Mouse (Mus musculus) lung, embryonic 14.5 days (tissue): ENCODE measurements at regions not wholly inside any gene's neighbourhood (a gene's known extent, or its start where the extent isn't known, plus 50 kb on each side); places are given as distances from the start of the nearest gene placed in this dataset.

Experiments
- ATAC-seq: fragments of 200-750 bp; cut with Nextera tagmentation; 2 replicates; pipeline ENCODE4 v1.8.0; 2017; ENCODE audit warnings: mild to moderate bottlenecking, moderate TSS enrichment, moderate library complexity; ENCODE audit not compliant: insufficient read depth
- DNase-seq: peaks from one replicate; pipeline ENCODE4 v3.0.0-alpha.2; 2015
- H3K27ac ChIP-seq: fragments of 300-500 bp; sonication (generic); 2 replicates; pipeline ENCODE4 v1.5.1; 2014; ENCODE audit warnings: low read depth, mild to moderate bottlenecking, moderate library complexity
- H3K27me3 ChIP-seq: fragments of 300-500 bp; sonication (generic); 2 replicates; pipeline ENCODE4 v1.6.1; 2014; ENCODE audit warnings: low read length, control low read depth; ENCODE audit not compliant: insufficient read depth
- H3K36me3 ChIP-seq: fragments of 300-500 bp; sonication (generic); 2 replicates; pipeline ENCODE4 v1.6.1; 2014; ENCODE audit warnings: control low read depth; ENCODE audit not compliant: insufficient read depth
- H3K4me1 ChIP-seq: fragments of 300-500 bp; sonication (generic); 2 replicates; pipeline ENCODE4 v1.6.1; 2014; ENCODE audit warnings: antibody characterized with exemption, control low read depth; ENCODE audit not compliant: insufficient read depth
- H3K4me2 ChIP-seq: fragments of 300-500 bp; sonication (generic); 2 replicates; pipeline ENCODE4 v1.6.1; 2014; ENCODE audit warnings: mild to moderate bottlenecking
- H3K4me3 ChIP-seq: fragments of 300-500 bp; sonication (generic); 2 replicates; pipeline ENCODE4 v1.5.1; 2014; ENCODE audit warnings: low read depth, low read length
- H3K9ac ChIP-seq: fragments of 300-500 bp; sonication (generic); 2 replicates; pipeline ENCODE4 v1.6.1; 2014
- H3K9me3 ChIP-seq: fragments of 300-500 bp; sonication (generic); 2 replicates; pipeline ENCODE4 v1.6.1; 2016; ENCODE audit warnings: low read depth, low read length, control low read depth
- CTCF ChIP-seq: IDR thresholded peaks from 2 replicates; pipeline ENCODE4 v1.5.1; 2016; ENCODE audit warnings: antibody characterized with exemption, low read depth
- WGBS: fragments of 180-500 bp; shearing (Covaris S2); extraction: QIAGEN DNeasy Blood & Tissue Kit; methylation state at CpG from one replicate; pipeline ENCODE4 v1.1.7; 2014; 5-methylcytosine and 5-hydroxymethylcytosine counted together

DNA sequence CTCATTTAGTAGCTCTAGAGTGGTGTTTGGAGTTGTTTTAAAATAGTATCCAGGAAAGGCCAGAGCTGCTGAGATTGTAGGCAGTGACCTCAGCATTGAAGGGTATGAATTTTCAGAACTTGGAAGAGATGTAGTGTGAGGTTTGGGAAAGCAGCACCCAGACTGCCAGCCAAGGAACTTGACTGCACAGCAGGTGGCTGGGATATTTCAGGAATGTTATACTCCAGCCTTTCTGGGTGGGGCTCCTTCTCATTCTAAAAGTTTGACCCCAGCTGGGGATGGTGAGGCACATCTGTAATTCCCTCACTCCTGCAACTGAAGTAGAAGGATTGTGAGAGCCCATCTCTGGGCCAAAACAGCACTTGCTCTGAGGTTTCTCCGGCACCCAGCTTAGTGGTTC lies 70.7 kb downstream of the Hoxc4 start:
- Histone ChIP-seq H3K27me3 (peaks cover 40% of the 10 kb centered on the region), H3K4me1 (0 out of 2 replicates have a peak, but pooled peaks cover 4% of the 10 kb centered on the region), H3K4me2 (no peak overlapping the region), H3K36me3 (no peaks in the 10 kb centered on the region), H3K27ac (no peak overlapping the region), H3K9ac (no peak overlapping the region), H3K4me3 (no peak overlapping the region), H3K9me3 (no peaks in the 10 kb centered on the region)
- no peak for DNase-seq
- no peak for TF ChIP-seq CTCF
- no peak for ATAC-seq
- 74% methylated on average over 1 of the region's 1 CpGs for WGBS

DNA sequence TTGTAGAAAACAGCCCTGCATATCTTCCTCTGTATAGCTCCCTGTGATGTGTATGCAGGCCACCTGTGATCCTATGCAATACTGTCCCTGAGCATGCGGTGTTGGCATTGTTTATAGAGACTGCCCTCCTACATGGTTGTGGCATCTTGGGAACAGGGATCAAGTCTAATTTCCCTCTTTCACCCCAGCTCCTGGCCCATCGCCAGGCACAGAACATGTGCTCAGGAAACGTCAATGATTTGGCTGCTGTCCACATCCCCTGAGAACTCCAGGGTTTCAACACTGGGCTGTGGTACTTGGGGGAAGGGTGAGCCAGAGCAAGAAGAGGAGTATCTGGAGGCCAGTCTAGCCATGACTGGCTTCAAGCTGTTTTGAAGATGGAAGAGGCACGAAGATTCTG lies 68.5 kb downstream of the Hoxc4 start:
- ATAC-seq (peak; percentile 74), DNase-seq (peak; percentile 90)
- Histone ChIP-seq H3K4me1 (0 out of 2 replicates have a peak, but pooled peaks cover 4% of the 10 kb centered on the region), H3K4me2 (no peak overlapping the region), H3K9ac (no peak overlapping the region), H3K4me3 (no peak overlapping the region), H3K27me3 (peaks cover 60% of the 10 kb centered on the region), H3K27ac (no peak overlapping the region), H3K9me3 (no peaks in the 10 kb centered on the region), H3K36me3 (no peaks in the 10 kb centered on the region)
- no peak for TF ChIP-seq CTCF
- 11% methylated on average over 4 of the region's 4 CpGs for WGBS

GRCm38 (mm10) chr15:103086672-103087069 lies 67.9 kb downstream of the Hoxc4 start:
- ATAC-seq: 0 out of 2 replicates have a peak, but pooled peaks have one; percentile 10
- no peaks in the 10 kb centered on the region for H3K9me3 ChIP-seq
- no peak overlapping the region for H3K9ac ChIP-seq
- no peak for DNase-seq
- H3K27me3 ChIP-seq: peaks cover 60% of the 10 kb centered on the region
- no peaks in the 10 kb centered on the region for H3K36me3 ChIP-seq
- 24% methylated on average over 15 of the region's 15 CpGs for WGBS
- peak overlapping the region; percentile 54; the same call in 1 of the 2 replicates for H3K4me2 ChIP-seq
- H3K4me3 ChIP-seq: peak overlapping the region; percentile 26; the same call in 1 of the 2 replicates
- H3K27ac ChIP-seq: no peak overlapping the region
- 0 out of 2 replicates have a peak, but pooled peaks cover 4% of the 10 kb centered on the region for H3K4me1 ChIP-seq
- TF ChIP-seq CTCF: no peak
